Mouse (Mus musculus): ENCODE data around the gene Sat2. TPM values are rescaled to one million over a fixed set of nuclear protein-coding genes. Genes with fewer than 3 reads are reported as not detected.

Gene Sat2
- polyA plus RNA-seq, 1 experiment from 2014 or later, result 18.3 TPM

GRCm38 (mm10) chr11:69655264-69656064, 33.6 kb downstream of the Sat2 start, which contains the start of gene Sox15:
Gene Sox15 (plus strand): TSS chr11:69655314.
- H3K9ac ChIP-seq, result no peak within 1 kb of the TSS
- ATAC-seq (ENCODE audit: insufficient read depth) (peak; percentile 83), DNase-seq (peak; percentile 93)
- no peaks in the 10 kb centered on the region for H3K9me3 ChIP-seq (ENCODE audit: low read depth, low read length)
- H3K27ac ChIP-seq (ENCODE audit: low read depth), result peak within 1 kb of the TSS; percentile 33; the same call in 1 of the 2 replicates
- H3K27me3 ChIP-seq (ENCODE audit: insufficient read depth, low read length), result no peaks in the 10 kb centered on the region
- peak within 1 kb of the TSS; percentile 32 for H3K4me2 ChIP-seq
- H3K36me3 ChIP-seq (ENCODE audit: insufficient read depth), result peaks cover 72% of the 10 kb centered on the region
- no peak within 1 kb of the TSS for H3K4me3 ChIP-seq (ENCODE audit: low read depth, low read length)
- TF ChIP-seq CTCF (IDR thresholded peaks at IDR 0.05; ENCODE audit: low read depth), result peak; percentile 84
- 19% methylated on average over 34 of the region's 34 CpGs for WGBS
- no peaks in the 10 kb centered on the region for H3K4me1 ChIP-seq (ENCODE audit: insufficient read depth)

- peaks cover 66% of the 10 kb centered on the region for H3K36me3 ChIP-seq (ENCODE audit: insufficient read depth)
- no peaks in the 10 kb centered on the region for H3K27me3 ChIP-seq (ENCODE audit: insufficient read depth, low read length)
- no peak overlapping the region for H3K4me3 ChIP-seq (ENCODE audit: low read depth, low read length)
- H3K9ac ChIP-seq, result no peak overlapping the region
- ATAC-seq (ENCODE audit: insufficient read depth), result no peak
- H3K27ac ChIP-seq (ENCODE audit: low read depth), result no peak overlapping the region
- H3K9me3 ChIP-seq (ENCODE audit: low read depth, low read length), result no peaks in the 10 kb centered on the region
- 66% methylated on average over 5 of the region's 5 CpGs for WGBS
- H3K4me1 ChIP-seq (ENCODE audit: insufficient read depth), result no peaks in the 10 kb centered on the region
- no peak for DNase-seq
- H3K4me2 ChIP-seq, result no peak overlapping the region
- TF ChIP-seq CTCF (IDR thresholded peaks at IDR 0.05; ENCODE audit: low read depth), result no peak
These were observed 34.2 kb downstream of the Sat2 start for GRCm38 (mm10) chr11:69656065-69656455.

- Histone ChIP-seq H3K36me3 (ENCODE audit: insufficient read depth) (peaks cover 59% of the 10 kb centered on the region), H3K4me2 (no peak overlapping the region), H3K4me3 (ENCODE audit: low read depth, low read length) (no peak overlapping the region), H3K9me3 (ENCODE audit: low read depth, low read length) (no peaks in the 10 kb centered on the region), H3K27me3 (ENCODE audit: insufficient read depth, low read length) (no peaks in the 10 kb centered on the region), H3K9ac (no peak overlapping the region; the same call in 1 of the 2 replicates), H3K4me1 (ENCODE audit: insufficient read depth) (no peaks in the 10 kb centered on the region), H3K27ac (ENCODE audit: low read depth) (no peak overlapping the region; the same call in 1 of the 2 replicates)
- 73% methylated on average over 10 of the region's 10 CpGs for WGBS
- ATAC-seq (ENCODE audit: insufficient read depth) (no peak), DNase-seq (peak; percentile 90)
- TF ChIP-seq CTCF (IDR thresholded peaks at IDR 0.05; ENCODE audit: low read depth), result peak; percentile 82
These were observed 35.0 kb downstream of the Sat2 start for GRCm38 (mm10) chr11:69656617-69657461.

GRCm38 (mm10) chr11:69657462-69657881, 35.6 kb downstream of the Sat2 start:
- H3K9ac ChIP-seq, result no peak overlapping the region
- no peak overlapping the region for H3K27ac ChIP-seq (ENCODE audit: low read depth)
- no peak for ATAC-seq (ENCODE audit: insufficient read depth)
- WGBS, result 78% methylated on average over 15 of the region's 15 CpGs
- H3K4me3 ChIP-seq (ENCODE audit: low read depth, low read length), result no peak overlapping the region
- TF ChIP-seq CTCF (IDR thresholded peaks at IDR 0.05; ENCODE audit: low read depth), result no peak
- DNase-seq, result no peak
- H3K36me3 ChIP-seq (ENCODE audit: insufficient read depth), result peaks cover 53% of the 10 kb centered on the region
- H3K4me1 ChIP-seq (ENCODE audit: insufficient read depth), result no peaks in the 10 kb centered on the region
- H3K4me2 ChIP-seq, result no peak overlapping the region
- no peaks in the 10 kb centered on the region for H3K27me3 ChIP-seq (ENCODE audit: insufficient read depth, low read length)
- no peaks in the 10 kb centered on the region for H3K9me3 ChIP-seq (ENCODE audit: low read depth, low read length)

- 71% methylated on average over 3 of the region's 3 CpGs for WGBS
- ATAC-seq (ENCODE audit: insufficient read depth), result no peak
- H3K36me3 ChIP-seq (ENCODE audit: insufficient read depth), result peaks cover 59% of the 10 kb centered on the region
These were observed 39.5 kb downstream of the Sat2 start for GRCm38 (mm10) chr11:69661221-69661881.

GRCm38 (mm10) chr11:69662213-69662966, 40.6 kb downstream of the Sat2 start, which contains the start of gene Mpdu1:
Gene Mpdu1 (minus strand): TSS chr11:69662642.
- TF ChIP-seq CTCF (IDR thresholded peaks at IDR 0.05; ENCODE audit: low read depth), result peak; percentile 68
- ATAC-seq (ENCODE audit: insufficient read depth) (peak; percentile 94), DNase-seq (peak; percentile 98)
- 0 out of 2 replicates have a peak, but pooled peaks cover 3% of the 10 kb centered on the region for H3K4me1 ChIP-seq (ENCODE audit: insufficient read depth)
- peak within 1 kb of the TSS; percentile 59 for H3K9ac ChIP-seq
- peak within 1 kb of the TSS; percentile 64 for H3K4me2 ChIP-seq
- peak within 1 kb of the TSS; percentile 96 for H3K27ac ChIP-seq (ENCODE audit: low read depth)
- peaks cover 57% of the 10 kb centered on the region for H3K36me3 ChIP-seq (ENCODE audit: insufficient read depth)
- peak within 1 kb of the TSS; percentile 51 for H3K4me3 ChIP-seq (ENCODE audit: low read depth, low read length)
- under 1% methylated on average over 48 of the region's 48 CpGs for WGBS
- no peaks in the 10 kb centered on the region for H3K27me3 ChIP-seq (ENCODE audit: insufficient read depth, low read length)
- H3K9me3 ChIP-seq (ENCODE audit: low read depth, low read length), result no peaks in the 10 kb centered on the region

More at GRCm38 (mm10) chr11:69661221-69661881, 39.5 kb downstream of the Sat2 start:
- Histone ChIP-seq H3K9ac (peak overlapping the region; percentile 59), H3K4me2 (peak overlapping the region; percentile 64), H3K27me3 (ENCODE audit: insufficient read depth, low read length) (no peaks in the 10 kb centered on the region), H3K4me3 (ENCODE audit: low read depth, low read length) (peak overlapping the region; percentile 51), H3K9me3 (ENCODE audit: low read depth, low read length) (no peaks in the 10 kb centered on the region), H3K4me1 (ENCODE audit: insufficient read depth) (0 out of 2 replicates have a peak, but pooled peaks cover 3% of the 10 kb centered on the region), H3K27ac (ENCODE audit: low read depth) (peak overlapping the region; percentile 96)
- no peak for DNase-seq
- TF ChIP-seq CTCF (IDR thresholded peaks at IDR 0.05; ENCODE audit: low read depth), result no peak
